Mouse (Mus musculus): ENCODE data around the gene Gm7137. TPM values are rescaled to one million over a fixed set of nuclear protein-coding genes. Genes with fewer than 3 reads are reported as not detected.
"Not testable (repeated sequence)": the region's sequence is repeated elsewhere in the genome, so short reads cannot be mapped to it uniquely, and the experiment has no call there.

The Gm7137 gene
- total RNA-seq, 2 experiments from 2014 or later = not detected

DNA sequence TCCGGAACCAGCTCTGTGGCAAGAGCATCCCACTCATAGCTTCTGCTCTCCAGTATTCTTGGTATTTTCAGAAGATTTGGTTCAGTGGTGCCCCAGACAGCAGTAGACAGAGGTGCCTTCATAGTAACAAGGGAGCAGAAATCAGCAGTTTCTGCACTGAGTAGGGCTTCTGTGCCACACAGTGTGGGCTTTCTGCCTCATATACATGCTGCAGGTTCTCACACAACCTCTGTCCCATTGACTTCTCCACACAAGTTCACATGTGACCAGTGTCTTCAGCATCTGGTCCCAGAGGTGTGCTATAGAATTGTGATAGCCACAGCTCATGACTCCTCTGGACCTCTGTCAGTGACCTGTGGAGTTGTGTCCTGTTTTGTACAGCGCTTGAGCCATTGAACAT, 621 bp upstream of the Gm7137 start:
- H3K27ac ChIP-seq = no peak overlapping the region
- no peak for DNase-seq
- no peak overlapping the region for H3K4me3 ChIP-seq
- intact Hi-C loops (cut with DNase I) = no loop called here
- no peak for TF ChIP-seq CTCF (IDR thresholded peaks at IDR 0.05)

GRCm38 (mm10) chr10:77783396-77783795, 4.6 kb downstream of the Gm7137 start:
- H3K4me3 ChIP-seq; H3K27ac ChIP-seq; intact Hi-C loops (cut with DNase I); DNase-seq: not testable (repeated sequence)

DNA sequence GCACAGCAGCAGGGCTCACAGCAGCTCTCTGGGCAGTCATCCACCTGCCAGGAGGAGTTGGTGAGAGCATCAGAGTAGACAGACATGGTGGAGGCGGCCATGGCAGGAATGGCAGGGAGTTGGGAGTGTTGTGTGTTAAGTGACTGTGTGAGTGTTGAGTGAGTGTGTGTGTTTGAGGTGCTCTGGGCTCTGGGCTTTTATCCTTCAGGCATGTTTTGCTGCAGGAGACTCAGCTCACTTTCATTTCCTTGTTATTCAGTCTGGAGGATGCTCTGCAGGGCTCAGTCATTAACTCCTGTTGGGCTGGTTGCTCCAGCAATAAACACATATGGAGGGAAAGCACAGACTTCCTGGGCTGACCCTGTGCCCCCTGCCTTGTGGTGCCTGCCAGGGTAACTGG, 5.6 kb downstream of the Gm7137 start, which contains the start of gene Gm3250:
TSS of gene Gm3250 (minus strand) at position 101 of the 400 bp plus-strand sequence.
- H3K27ac ChIP-seq; intact Hi-C loops (cut with DNase I); H3K4me3 ChIP-seq; DNase-seq: not testable (repeated sequence)

GRCm38 (mm10) chr10:77776844-77777243, 11.2 kb downstream of the Gm7137 start, which contains the start of gene Gm7138:
TSS of gene Gm7138 (minus strand) at chr10:77776944.
- H3K4me3 ChIP-seq; intact Hi-C loops (cut with DNase I); DNase-seq; H3K27ac ChIP-seq: not testable (repeated sequence)

GRCm38 (mm10) chr10:77772142-77772541, 15.9 kb downstream of the Gm7137 start:
- intact Hi-C loops (cut with DNase I); DNase-seq; H3K4me3 ChIP-seq; H3K27ac ChIP-seq: not testable (repeated sequence)

- H3K4me3 ChIP-seq; intact Hi-C loops (cut with DNase I); DNase-seq; H3K27ac ChIP-seq: not testable (repeated sequence)
Observed at GRCm38 (mm10) chr10:77771225-77771624, 16.8 kb downstream of the Gm7137 start, which contains the start of gene Gm3238. TSS of gene Gm3238 (minus strand) at chr10:77771325.

DNA sequence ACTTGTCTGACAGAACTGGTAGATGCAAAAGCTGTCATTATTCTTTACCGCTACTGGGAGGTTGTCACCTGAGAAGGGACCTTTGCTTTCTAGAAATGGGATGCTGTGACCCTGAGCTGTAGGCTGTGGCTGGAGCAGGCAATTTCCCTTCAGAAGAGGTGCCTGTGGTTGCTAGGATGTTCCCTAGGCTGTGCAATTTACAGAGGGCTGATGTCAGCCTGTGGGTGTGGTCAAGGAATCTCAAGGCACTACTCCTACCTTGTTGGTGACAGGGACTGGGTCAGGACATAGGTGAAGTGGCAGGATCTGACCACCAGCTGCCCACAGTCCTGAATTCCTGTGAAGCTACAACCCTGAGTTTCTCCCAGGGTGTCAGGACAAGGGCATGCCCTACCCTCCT, 18.3 kb downstream of the Gm7137 start:
- intact Hi-C loops (cut with DNase I) = no loop called here
- TF ChIP-seq CTCF (IDR thresholded peaks at IDR 0.05) = no peak
- H3K27ac ChIP-seq = no peak overlapping the region
- no peak overlapping the region for H3K4me3 ChIP-seq
- DNase-seq = no peak

GRCm38 (mm10) chr10:77759582-77759981, 28.4 kb downstream of the Gm7137 start, which contains the start of gene Gm3233:
TSS of gene Gm3233 (minus strand) at chr10:77759682.
- intact Hi-C loops (cut with DNase I); DNase-seq; H3K27ac ChIP-seq; H3K4me3 ChIP-seq: not testable (repeated sequence)

- peak; percentile 18; the same call in 1 of the 2 replicates for TF ChIP-seq CTCF (IDR thresholded peaks at IDR 0.05)
- intact Hi-C loops (cut with DNase I) = no loop called here
- Histone ChIP-seq H3K4me3 (no peak overlapping the region), H3K27ac (no peak overlapping the region)
- DNase-seq = no peak
Observed at GRCm38 (mm10) chr10:77753448-77753847, 34.6 kb downstream of the Gm7137 start.

DNA sequence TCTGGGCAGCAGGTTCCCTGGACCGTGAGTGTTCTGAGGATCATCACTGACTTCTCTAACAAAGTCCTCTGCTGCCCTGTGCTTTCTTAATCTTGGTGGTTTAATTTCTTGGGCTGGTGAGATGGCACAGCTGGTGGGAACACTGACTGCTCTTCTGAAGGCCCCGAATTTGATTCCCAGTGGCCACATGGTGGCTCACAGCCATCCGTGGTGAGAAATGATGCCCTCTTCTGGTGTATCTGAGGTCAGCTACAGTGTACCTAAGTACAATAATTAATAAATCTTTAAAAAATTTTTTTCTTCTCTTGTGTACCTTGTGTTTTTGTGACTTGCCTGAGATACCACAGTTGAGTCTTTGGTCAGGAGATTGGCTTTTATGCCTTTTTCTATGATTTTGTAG, 35.7 kb downstream of the Gm7137 start:
- peak; percentile 13; the same call in 1 of the 2 replicates for TF ChIP-seq CTCF (IDR thresholded peaks at IDR 0.05)
- intact Hi-C loops (cut with DNase I); DNase-seq: not testable (repeated sequence)

GRCm38 (mm10) chr10:77751254-77751653, 36.7 kb downstream of the Gm7137 start, which contains the start of gene Gm9736:
TSS of gene Gm9736 (minus strand) at chr10:77751354.
- not testable (repeated sequence) for H3K27ac ChIP-seq, DNase-seq, H3K4me3 ChIP-seq
- intact Hi-C loops (cut with DNase I) = loop anchor here (1.0 kb wide), 1 partner anchor 12 kb away; no protein-coding TSS in a partner anchor

More for the DNA sequence above, 35.7 kb downstream of the Gm7137 start:
- H3K27ac ChIP-seq, H3K4me3 ChIP-seq: not testable (repeated sequence)

GRCm38 (mm10) chr10:77750686-77751085, 37.3 kb downstream of the Gm7137 start:
- H3K27ac ChIP-seq, H3K4me3 ChIP-seq, DNase-seq: not testable (repeated sequence)
- intact Hi-C loops (cut with DNase I) = loop anchor here (1.0 kb wide), 1 partner anchor 13 kb away; no protein-coding TSS in a partner anchor

GRCm38 (mm10) chr10:77741924-77742688, 45.9 kb downstream of the Gm7137 start, which contains the start of gene Gm18596:
TSS of gene Gm18596 (minus strand) at chr10:77742638.
- H3K27ac ChIP-seq; DNase-seq; intact Hi-C loops (cut with DNase I); H3K4me3 ChIP-seq: not testable (repeated sequence)
